Mouse (Mus musculus): Measurements from ENCODE around the gene Hdac7.

Hdac7 gene

DNA sequence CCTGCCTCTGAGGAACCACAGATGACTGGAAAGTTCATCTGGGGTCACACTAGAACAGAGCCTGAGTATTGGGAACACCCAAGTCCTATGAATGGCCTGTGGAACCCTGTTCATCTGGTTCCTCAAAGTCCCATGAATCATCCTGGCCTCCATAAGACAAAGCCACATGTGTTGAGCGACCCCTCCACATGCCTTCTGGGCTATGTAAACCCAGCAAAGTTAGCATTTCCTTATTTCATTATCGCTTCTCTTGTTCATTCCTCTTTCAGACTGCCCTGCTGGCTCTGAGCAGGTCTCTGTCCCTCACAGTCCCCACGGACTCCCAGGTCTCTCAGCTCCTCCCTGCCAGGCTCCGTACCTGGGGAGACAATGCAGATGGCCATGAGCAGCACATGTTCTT, 14.1 kb upstream of the Hdac7 start:
- in situ Hi-C loops (cut with MboI, MseI) = loop anchor here (5.0 to 10.0 kb wide), 4 partner anchors 66 to 144 kb away; no protein-coding TSS in a partner anchor

- in situ Hi-C loops (cut with MboI, MseI) = loop anchor here (10.0 kb wide), 1 partner anchor 140 kb away; no protein-coding TSS in a partner anchor
These were observed 10.2 kb upstream of the Hdac7 start for GRCm38 (mm10) chr15:97854551-97854950.

- in situ Hi-C loops (cut with MboI, MseI) = loop anchor here (10.0 kb wide), 1 partner anchor 139 kb away; no protein-coding TSS in a partner anchor
These were observed 9.8 kb upstream of the Hdac7 start for GRCm38 (mm10) chr15:97854059-97854458.

DNA sequence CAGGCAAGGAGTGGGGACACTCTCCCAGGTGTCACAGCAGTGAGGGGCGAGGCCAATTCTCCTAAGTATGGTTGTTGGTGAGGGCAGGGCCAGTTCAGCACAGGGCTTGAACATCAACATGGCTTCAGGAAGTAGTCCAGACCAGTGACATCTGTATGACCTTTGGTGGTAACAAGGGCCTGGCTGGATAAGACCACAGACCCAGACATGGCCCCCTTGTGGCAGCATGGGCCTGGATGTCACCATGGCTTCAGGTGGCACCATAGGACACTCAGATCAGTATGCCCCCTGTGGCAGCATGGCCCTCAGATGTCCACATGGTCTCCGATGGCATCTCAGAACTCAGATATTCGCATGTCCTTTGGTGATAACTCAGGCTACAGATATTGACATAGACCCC, 8.0 kb upstream of the Hdac7 start:
- in situ Hi-C loops (cut with MboI, MseI) = loop anchor here (10.0 kb wide), 1 partner anchor 137 kb away; no protein-coding TSS in a partner anchor

DNA sequence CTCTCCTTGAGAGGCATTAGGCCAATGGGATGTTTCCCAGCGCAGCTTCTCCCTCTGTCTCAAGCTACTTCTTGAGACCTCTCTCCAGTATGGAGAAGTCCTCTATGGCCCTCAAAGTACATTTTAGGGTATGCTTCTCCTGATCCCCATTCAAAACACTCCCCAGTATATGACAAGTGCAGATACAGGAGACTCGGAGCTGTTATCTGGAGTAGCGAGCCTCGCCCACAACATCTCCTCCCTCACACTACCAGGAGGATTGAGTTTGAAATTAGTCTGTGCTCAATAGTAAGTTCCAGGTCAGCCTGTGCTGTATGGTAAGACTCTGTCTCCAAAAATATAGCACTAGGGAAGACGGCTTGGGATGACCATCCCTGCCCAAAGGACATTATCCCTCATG, 6.7 kb upstream of the Hdac7 start:
- in situ Hi-C loops (cut with MboI, MseI) = loop anchor here (10.0 kb wide), 1 partner anchor 136 kb away; no protein-coding TSS in a partner anchor

GRCm38 (mm10) chr15:97850441-97850840, 6.1 kb upstream of the Hdac7 start:
- in situ Hi-C loops (cut with MboI, MseI) = loop anchor here (10.0 kb wide), 1 partner anchor 136 kb away; no protein-coding TSS in a partner anchor

DNA sequence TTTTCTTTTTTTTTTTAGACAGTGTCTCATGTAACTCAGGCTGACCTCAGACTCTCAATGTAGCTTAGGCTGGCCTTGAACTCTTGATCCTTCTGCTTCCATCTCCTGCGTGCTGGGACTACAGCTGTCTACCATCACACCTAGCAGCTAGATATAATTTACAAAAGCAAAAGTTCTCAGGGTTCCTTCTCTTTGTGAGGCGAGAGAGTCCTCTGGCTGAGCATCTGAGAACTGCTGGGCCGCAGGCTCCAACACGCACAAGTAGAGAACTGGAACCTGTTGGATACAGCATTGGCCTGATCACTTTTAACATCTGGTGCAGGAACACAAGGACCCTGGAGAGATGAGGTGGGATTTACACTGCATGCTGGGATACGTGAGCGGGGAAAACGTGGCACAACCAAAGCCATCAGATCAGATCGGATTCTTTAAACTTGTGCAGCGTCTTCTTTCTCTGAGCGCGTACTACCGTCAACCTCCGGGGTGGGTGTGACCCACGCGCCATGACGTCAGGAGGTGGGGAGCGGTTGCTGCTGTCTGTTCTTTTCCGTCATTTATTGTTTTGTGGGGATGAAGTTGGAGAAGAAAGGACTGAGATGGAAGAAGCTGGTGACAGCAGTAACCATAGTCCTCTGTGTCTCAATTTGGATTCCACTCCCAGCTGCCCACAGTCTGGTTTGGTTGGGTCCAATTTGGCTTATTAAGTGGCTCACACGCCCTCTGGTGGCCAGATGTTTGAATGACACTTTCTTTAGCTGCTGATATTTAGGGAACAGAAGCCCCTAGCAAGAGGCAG, 5.0 kb upstream of the Hdac7 start:
- in situ Hi-C loops (cut with MboI, MseI) = loop anchor here (10.0 kb wide), 1 partner anchor 385 kb away; no protein-coding TSS in a partner anchor

DNA sequence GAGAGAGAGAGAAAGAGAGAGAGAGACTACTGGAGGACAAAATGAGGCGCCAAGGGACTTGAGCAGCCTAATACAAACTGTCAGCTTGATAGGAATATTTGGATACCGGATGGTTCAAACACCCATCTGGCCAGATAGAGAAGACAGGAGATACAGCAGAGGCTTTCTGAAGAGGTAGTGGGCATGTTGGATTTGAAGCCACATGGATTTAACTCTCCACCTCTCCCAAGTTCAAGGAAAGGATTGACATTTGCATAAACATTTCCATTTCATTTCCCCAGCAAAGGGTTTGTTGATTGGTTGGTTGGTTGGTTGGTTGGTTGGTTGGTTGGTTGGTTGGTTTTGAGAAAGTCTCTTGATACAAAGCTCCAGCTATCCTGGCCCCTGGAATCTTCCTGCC, 3.6 kb upstream of the Hdac7 start:
- in situ Hi-C loops (cut with MboI, MseI) = loop anchor here (10.0 kb wide), 1 partner anchor 383 kb away; no protein-coding TSS in a partner anchor

DNA sequence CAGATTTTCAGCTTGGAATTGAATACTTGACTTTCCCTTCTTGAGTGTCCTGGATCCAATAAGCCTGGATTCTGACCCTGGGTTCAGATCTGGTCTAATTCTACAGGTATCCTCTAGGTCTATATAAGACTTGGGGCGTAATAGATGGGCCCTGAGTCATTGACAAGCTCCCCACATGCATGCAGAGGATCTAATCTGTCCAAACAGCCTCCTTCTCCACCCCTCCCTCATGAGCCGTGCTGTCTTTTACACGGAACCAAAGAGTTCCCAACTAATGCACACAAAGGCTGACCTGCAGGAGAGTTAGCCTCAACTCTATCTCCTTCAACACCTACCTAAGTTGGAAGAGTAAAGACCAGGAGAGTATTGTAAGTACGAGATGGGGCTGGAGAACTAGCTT, 3.0 kb upstream of the Hdac7 start:
- in situ Hi-C loops (cut with MboI, MseI) = loop anchor here (10.0 kb wide), 1 partner anchor 382 kb away; no protein-coding TSS in a partner anchor

DNA sequence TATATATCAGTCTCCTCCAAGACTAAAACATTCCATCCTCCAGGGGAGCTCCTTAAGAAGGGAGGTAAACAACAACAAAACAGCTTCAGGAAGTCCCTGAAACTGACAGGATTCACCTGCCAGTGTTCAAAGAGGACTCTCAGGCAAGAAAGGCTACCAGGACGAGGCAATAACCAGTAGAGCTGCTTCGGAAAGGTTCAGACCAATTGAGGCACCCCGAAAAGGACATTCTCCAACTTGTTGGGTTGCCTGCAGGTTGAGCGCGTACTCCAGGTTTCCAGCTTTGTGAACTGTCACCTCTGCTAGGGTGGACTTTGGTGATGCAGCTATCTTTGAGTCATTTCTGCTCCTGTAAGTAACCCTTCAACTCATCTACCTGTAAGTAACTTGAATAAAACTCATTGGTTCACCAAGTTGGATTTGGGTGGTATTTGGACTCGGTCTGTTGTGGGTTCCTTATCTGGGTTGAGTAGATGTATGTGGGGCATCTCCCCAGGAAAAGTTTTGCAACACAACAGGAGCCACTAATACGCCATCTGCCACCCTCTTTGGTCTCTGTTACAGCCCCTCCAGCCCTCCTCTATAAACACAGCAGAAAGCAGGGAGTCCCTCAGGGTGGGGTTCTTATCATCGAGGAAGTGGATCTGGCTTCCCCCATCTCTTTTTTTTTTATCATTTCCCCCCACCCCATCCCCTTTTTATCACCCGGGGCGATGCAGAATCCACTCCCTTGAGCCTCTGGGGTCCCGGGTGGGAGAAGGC, 2.0 kb upstream of the Hdac7 start:
- in situ Hi-C loops (cut with MboI, MseI) = loop anchor here (10.0 kb wide), 1 partner anchor 382 kb away; no protein-coding TSS in a partner anchor

- in situ Hi-C loops (cut with MboI, MseI) = loop anchor here (5.0 to 10.0 kb wide), 3 partner anchors 378 to 601 kb away; no protein-coding TSS in a partner anchor
These were observed 1.1 kb downstream of the Hdac7 start for GRCm38 (mm10) chr15:97843247-97843651.

GRCm38 (mm10) chr15:97842058-97842457, 2.2 kb downstream of the Hdac7 start:
- in situ Hi-C loops (cut with MboI, MseI) = loop anchor here (5.0 to 10.0 kb wide), 3 partner anchors 377 to 600 kb away; no protein-coding TSS in a partner anchor

- in situ Hi-C loops (cut with MboI, MseI) = loop anchor here (5.0 to 10.0 kb wide), 3 partner anchors 377 to 599 kb away; no protein-coding TSS in a partner anchor
These were observed 2.9 kb downstream of the Hdac7 start for GRCm38 (mm10) chr15:97841383-97841782.

DNA sequence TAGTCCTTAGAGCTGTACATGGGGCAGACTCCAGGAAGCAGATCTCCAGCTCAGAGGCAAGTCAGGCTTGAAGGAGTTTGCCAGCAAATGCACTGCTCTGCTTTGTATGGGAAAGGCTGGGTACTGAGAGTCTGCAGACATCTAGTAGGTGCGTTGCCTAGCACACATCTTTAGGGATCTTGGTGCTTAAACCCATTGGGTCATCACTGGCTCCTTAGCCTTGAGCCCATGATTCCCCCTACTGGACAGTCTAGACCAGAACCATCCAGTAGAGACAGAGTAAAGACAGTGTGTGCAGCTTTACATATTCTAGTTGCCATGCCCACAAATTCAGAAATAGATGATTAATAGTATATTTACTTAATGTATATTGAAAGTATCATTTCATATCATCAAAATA, 3.5 kb downstream of the Hdac7 start:
- in situ Hi-C loops (cut with MboI, MseI) = loop anchor here (5.0 to 10.0 kb wide), 3 partner anchors 376 to 598 kb away; no protein-coding TSS in a partner anchor

DNA sequence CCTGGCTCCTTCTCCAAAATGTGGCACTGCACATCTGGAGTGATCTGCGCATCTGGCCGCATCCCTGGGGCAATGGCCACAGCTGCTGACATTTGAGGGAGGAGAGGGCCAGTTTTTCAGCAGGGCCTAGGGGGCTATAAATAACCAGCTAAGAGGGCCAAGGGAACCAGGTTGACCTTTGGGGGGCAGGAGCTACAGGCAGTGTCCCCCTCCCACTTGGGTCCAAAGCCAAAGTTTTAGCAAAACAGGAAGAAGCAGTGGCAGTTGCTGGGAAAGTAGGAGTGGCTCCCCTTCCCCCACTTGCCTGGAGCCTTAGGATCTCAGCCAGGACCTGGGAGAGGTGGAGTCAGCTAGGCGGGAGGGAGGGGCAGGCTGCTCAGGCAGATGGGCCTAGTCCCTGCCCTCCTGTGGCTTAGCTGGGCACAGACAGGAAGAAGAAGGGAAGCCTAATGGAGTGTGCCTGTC, 4.3 kb downstream of the Hdac7 start:
- in situ Hi-C loops (cut with MboI, MseI) = loop anchor here (5.0 to 10.0 kb wide), 5 partner anchors 375 to 1135 kb away; partner anchors contain the start of gene Ddn

- in situ Hi-C loops (cut with MboI, MseI) = loop anchor here (5.0 to 10.0 kb wide), 2 partner anchors 968 to 1135 kb away; partner anchors contain the start of gene Ddn
These were observed 4.8 kb downstream of the Hdac7 start for GRCm38 (mm10) chr15:97839473-97839872.

- in situ Hi-C loops (cut with MboI, MseI) = loop anchor here (5.0 to 10.0 kb wide), 2 partner anchors 968 to 1134 kb away; partner anchors contain the start of gene Ddn
These were observed 5.3 kb downstream of the Hdac7 start for GRCm38 (mm10) chr15:97839012-97839411.

DNA sequence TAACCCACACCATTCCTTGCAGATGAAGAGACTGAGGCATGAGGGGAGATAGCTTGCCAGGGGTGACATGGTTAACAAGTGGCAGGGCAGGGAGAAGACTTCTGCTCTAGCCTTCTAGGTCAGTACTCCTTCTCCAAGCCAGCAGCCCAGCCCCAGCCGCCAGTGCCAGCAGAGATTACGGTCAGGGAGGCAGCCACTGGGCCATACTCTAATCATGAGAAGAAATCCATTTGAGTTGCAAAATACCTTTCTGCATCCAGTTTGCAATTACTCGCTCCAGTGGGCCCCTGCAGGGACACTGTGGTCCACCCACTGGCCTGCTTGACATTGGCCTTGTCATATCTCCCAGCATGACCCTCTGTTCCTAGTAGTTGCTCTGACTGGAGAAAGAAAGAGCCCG, 5.9 kb downstream of the Hdac7 start:
- in situ Hi-C loops (cut with MboI, MseI) = loop anchor here (5.0 to 10.0 kb wide), 2 partner anchors 969 to 1134 kb away; partner anchors contain the start of gene Ddn

DNA sequence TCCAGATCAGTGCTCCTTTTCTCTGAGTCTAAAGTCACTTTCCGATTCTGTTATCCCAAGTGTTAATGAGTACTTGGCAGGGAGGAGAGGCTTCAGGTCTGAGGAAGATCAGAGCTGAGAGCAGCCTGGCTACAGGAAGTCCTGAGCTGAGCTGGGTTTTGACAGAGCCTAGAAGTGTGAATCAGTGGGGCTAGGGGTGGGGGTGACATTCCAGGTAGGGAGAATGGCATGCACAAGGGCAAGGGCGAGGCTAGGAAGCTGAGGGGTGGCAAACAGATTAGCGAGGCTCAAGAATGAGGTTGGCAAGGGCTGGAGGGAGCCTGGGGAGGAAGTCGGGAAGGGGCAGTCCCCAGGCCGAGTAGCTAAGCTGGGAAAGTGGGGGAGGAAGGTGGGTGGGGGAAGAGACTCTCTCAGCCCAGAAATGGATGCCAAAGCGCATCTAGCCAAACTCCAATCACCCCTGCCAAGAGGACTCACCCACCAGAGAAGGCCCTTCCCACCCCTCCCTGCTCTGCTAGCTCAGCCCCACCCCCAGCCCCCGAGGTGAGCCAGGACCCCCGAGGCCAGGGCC, 6.7 kb downstream of the Hdac7 start:
- in situ Hi-C loops (cut with MboI, MseI) = loop anchor here (5.0 to 10.0 kb wide), 2 partner anchors 970 to 1133 kb away; partner anchors contain the start of gene Ddn

- in situ Hi-C loops (cut with MboI, MseI) = loop anchor here (5.0 to 10.0 kb wide), 2 partner anchors 970 to 1132 kb away; partner anchors contain the start of gene Ddn
These were observed 7.4 kb downstream of the Hdac7 start for GRCm38 (mm10) chr15:97836894-97837247.

All from T-helper 1 cell (primary cell).